Mouse (Mus musculus) heart, embryonic 11.5 days (tissue): ENCODE measurements around the gene Nid2. TPM values are rescaled to one million over a fixed set of nuclear protein-coding genes. Genes with fewer than 3 reads are reported as not detected.

ENCODE experiments used
- polyA plus RNA-seq: library from polyadenylated mRNA; unstranded; fragments of >200 nt; fragmentation: Nextera tagmentation; extraction: Ambion mirVana; gene quantifications from 2 replicates; pipeline ENCODE4 v1.2.1, GENCODE M21; 2014

Gene Nid2
- polyA plus RNA-seq, 1 experiment from 2014 or later: 146 TPM

Other genes starting within 250 kb of the Nid2 start
- gene Gm2244, start 201.3 kb upstream of the Nid2 start, polyA plus RNA-seq: 0.16 and 0.55 TPM in 2 replicates
- 3.8 and 4.6 TPM in 2 replicates for gene Gm2237, start 166.1 kb upstream of the Nid2 start, polyA plus RNA-seq
- gene Gm5458, start 148.7 kb upstream of the Nid2 start, polyA plus RNA-seq: not detected in 2 replicates
- 188 and 199 TPM in 2 replicates for gene Rtraf, start 72.6 kb downstream of the Nid2 start, polyA plus RNA-seq
- 41.1 and 42.4 TPM in 2 replicates for gene Gng2, start 226.4 kb downstream of the Nid2 start, polyA plus RNA-seq